Mouse (Mus musculus) kidney, postnatal 14 days (tissue): ENCODE measurements around the gene Myo1e.

Source experiments
- DNase-seq: peaks from one replicate; pipeline ENCODE4 v3.0.0; 2022; ENCODE audit warnings: mixed read lengths

The Myo1e gene

DNA sequence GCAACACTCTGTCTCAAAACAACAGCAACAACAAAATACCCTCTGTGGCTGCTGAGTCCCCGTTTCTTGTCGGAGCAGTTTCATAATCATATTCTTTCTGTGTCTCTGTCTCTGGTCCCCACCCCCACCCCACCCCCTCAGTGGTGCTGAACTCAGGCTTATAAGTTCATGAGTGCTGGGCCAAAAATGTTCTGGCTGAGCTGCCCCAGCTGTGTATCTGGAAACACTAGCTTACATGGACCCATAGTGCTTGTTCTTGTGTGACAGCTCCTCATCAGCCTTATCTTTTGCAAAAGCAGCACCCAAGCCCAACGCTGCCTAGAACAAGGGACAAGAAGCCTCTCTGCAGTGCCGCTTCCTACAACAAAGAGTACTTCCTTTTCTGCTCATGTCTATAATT lies 232.8 kb downstream of the Myo1e start:
- DNase-seq, result peak; percentile 69

DNA sequence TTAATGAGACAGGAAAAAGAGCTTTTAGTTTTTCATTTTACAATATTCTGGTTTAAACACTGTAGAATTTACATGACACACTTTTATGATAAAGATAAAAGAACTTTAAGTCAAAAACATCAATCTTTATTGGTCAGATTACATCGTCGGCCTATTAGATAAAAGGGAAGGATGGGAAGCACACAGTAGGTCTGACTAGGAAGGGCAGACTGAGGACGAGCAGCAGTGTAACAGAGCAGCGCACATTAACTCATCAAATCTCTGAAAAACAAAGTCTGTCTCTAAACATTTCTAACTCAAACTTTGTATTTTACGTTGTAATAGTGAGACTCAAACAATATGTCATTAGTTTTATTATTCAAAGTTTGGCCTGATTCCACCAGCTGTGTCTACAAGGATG lies 241.9 kb downstream of the Myo1e start:
- DNase-seq, result no peak
